ENCODE assay signal across 19 mouse cellular contexts in genomic region chr17:79904593-79904992, GRCm38 (mm10).
"Had no signal": no experiment of that assay in that cellular context is flagged by ENCODE, and none has a peak within 500 bp of the region (broad histone marks: within the 10 kb centered on the region; RNA-seq: fewer than 3 reads in every experiment).

No protein-coding gene starts in this region.

- H3K4me3 ChIP-seq: layer of hippocampus, adult 2 months; left cerebral cortex, adult 2 months; liver, embryonic 13.5 days; midbrain, embryonic 12.5 days; midbrain, embryonic 15.5 days; neural tube, embryonic 12.5 days; neural tube, embryonic 15.5 days; stomach, embryonic 15.5 days had no signal

- H3K4me1 ChIP-seq: midbrain, embryonic 12.5 days; midbrain, embryonic 15.5 days; neural tube, embryonic 12.5 days; neural tube, embryonic 15.5 days; stomach, embryonic 15.5 days had no signal

- H3K9me3 ChIP-seq: liver, embryonic 13.5 days; midbrain, embryonic 12.5 days; midbrain, embryonic 15.5 days; neural tube, embryonic 12.5 days; neural tube, embryonic 15.5 days; stomach, embryonic 15.5 days had no signal

- ATAC-seq: hindbrain, postnatal 0 days; inflammation-experienced regulatory T-cells, adult 6 months; lung, postnatal 0 days; midbrain, embryonic 15.5 days had no signal

- H3K27me3 ChIP-seq: liver, embryonic 13.5 days; midbrain, embryonic 12.5 days; midbrain, embryonic 15.5 days; neural tube, embryonic 12.5 days; neural tube, embryonic 15.5 days; stomach, embryonic 15.5 days had no signal

- H3K27ac ChIP-seq: hindbrain, postnatal 0 days; kidney, postnatal 0 days; layer of hippocampus, adult 2 months; left cerebral cortex, adult 2 months; liver, embryonic 13.5 days; macrophage; midbrain, embryonic 12.5 days; midbrain, embryonic 15.5 days; neural tube, embryonic 12.5 days; neural tube, embryonic 15.5 days; stomach, embryonic 15.5 days had no signal

- H3K36me3 ChIP-seq: liver, embryonic 13.5 days; midbrain, embryonic 12.5 days; midbrain, embryonic 15.5 days; neural tube, embryonic 12.5 days; neural tube, embryonic 15.5 days; stomach, embryonic 15.5 days had no signal

- DNase-seq: kidney, adult 2 months; kidney, postnatal 25 days; layer of hippocampus, adult 9-11 months; liver, embryonic 13.5 days; lung, embryonic 14.5 days; right cerebral cortex, postnatal 25 days; thymus, adult 18-20 months had no signal

- H3K4me2 ChIP-seq: liver, embryonic 13.5 days; lung, embryonic 14.5 days; midbrain, embryonic 12.5 days; midbrain, embryonic 15.5 days; neural tube, embryonic 12.5 days; neural tube, embryonic 15.5 days; stomach, embryonic 15.5 days had no signal

- H3K9ac ChIP-seq: liver, embryonic 13.5 days; lung, embryonic 14.5 days; midbrain, embryonic 12.5 days; midbrain, embryonic 15.5 days; neural tube, embryonic 12.5 days; neural tube, embryonic 15.5 days; stomach, embryonic 15.5 days had no signal
